9 mouse cellular contexts compared by ENCODE assay signal in the genomic region with DNA sequence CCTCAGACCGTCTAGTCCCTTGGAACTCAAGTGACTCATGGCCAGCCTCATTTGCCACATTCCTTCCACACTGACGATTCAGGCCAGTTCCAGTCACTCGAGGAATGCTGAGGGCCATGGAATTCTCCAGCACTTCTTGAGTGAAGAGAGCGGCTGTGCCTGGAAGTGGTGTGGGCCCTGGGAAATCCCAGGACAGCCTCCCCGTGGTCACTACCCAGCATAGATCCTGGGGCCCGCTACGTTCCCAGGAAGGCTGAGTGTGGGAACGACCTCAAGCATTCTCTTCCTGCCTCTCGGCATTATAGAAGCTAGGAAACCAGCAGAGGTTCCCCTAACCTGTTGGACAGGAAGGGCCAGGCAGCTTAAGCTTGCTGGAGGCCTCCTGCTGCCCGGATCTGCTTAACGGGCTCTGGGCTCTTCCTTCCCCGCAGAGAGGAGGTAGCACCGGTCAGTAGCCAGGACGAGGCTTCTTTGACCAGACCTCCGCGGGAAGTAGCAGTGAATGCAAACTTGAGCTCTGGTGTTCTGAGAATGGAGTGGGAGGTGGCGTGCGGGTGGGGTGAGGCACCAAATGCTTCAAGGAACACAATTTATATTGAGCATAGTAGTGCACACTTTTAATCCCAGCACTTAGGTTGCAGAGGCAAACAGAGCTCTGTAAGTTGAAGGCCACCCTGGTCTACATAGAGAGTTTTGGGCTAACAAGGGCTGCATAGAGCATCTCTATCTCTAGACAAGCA.
DNase-seq lines count a peak whose midpoint lies in the region; ATAC-seq and TF ChIP-seq lines count a peak whose summit lies in the region.
"Had no signal": no experiment of that assay in that cellular context is flagged by ENCODE, and none has a peak within 500 bp of the region (broad histone marks: within the 10 kb centered on the region; RNA-seq: fewer than 3 reads in every experiment).

No protein-coding gene starts in this region.

- H3K4me2 ChIP-seq in heart, embryonic 13.5 days = peak overlapping the region; percentile 61
- 0 out of 2 replicates have a peak overlapping the region, but pooled peaks have one; percentile 14 for H3K4me2 ChIP-seq in limb, embryonic 13.5 days (replicated peaks)

- H3K4me3 ChIP-seq in E14TG2a.4 (replicated peaks; ENCODE audit: low read length) = peak overlapping the region; percentile 41
- H3K4me3 ChIP-seq in heart, embryonic 13.5 days = peak overlapping the region; percentile 21; the same call in 1 of the 2 replicates
- H3K4me3 ChIP-seq in limb, embryonic 13.5 days = no peak overlapping the region
- H3K4me3 ChIP-seq: megakaryocyte, embryonic 14.5 days had no signal

- peaks cover 16% of the 10 kb centered on the region for H3K9me3 ChIP-seq in E14TG2a.4 (ENCODE audit: low read length)
- H3K9me3 ChIP-seq in heart, embryonic 13.5 days = peaks cover 8% of the 10 kb centered on the region; the same call in 1 of the 2 replicates
- H3K9me3 ChIP-seq in limb, embryonic 13.5 days = no peaks in the 10 kb centered on the region

- H3K9ac ChIP-seq in heart, embryonic 13.5 days = peak overlapping the region; percentile 69
- no peak overlapping the region for H3K9ac ChIP-seq in limb, embryonic 13.5 days

- H3K36me3 ChIP-seq in E14TG2a.4 (ENCODE audit: insufficient read depth, low read length) = no peaks in the 10 kb centered on the region
- H3K36me3 ChIP-seq in heart, embryonic 13.5 days = no peaks in the 10 kb centered on the region
- H3K36me3 ChIP-seq in limb, embryonic 13.5 days = no peaks in the 10 kb centered on the region

- peaks cover 24% of the 10 kb centered on the region for H3K4me1 ChIP-seq in E14TG2a.4 (replicated peaks; ENCODE audit: low read depth, low read length)
- peaks cover 14% of the 10 kb centered on the region for H3K4me1 ChIP-seq in heart, embryonic 13.5 days
- H3K4me1 ChIP-seq in limb, embryonic 13.5 days = peaks cover 8% of the 10 kb centered on the region; the same call in 1 of the 2 replicates

- WGBS in heart, embryonic 13.5 days = 8% methylated on average over 18 of the region's 18 CpGs
- WGBS in limb, embryonic 13.5 days = 17% methylated on average over 18 of the region's 18 CpGs

- H3K27ac ChIP-seq in heart, embryonic 13.5 days (replicated peaks) = peak overlapping the region; percentile 69
- no peak overlapping the region; the same call in 1 of the 2 replicates for H3K27ac ChIP-seq in limb, embryonic 13.5 days

- TF ChIP-seq CTCF in E14TG2a.4 (conservative IDR thresholded peaks at IDR 0.05; ENCODE audit: low read length) = no peak

- peaks cover 22% of the 10 kb centered on the region for H3K27me3 ChIP-seq in E14TG2a.4 (ENCODE audit: insufficient read depth, low read length)
- no peaks in the 10 kb centered on the region for H3K27me3 ChIP-seq in heart, embryonic 13.5 days (replicated peaks)
- H3K27me3 ChIP-seq in limb, embryonic 13.5 days = no peaks in the 10 kb centered on the region

- DNase-seq in adrenal gland, postnatal 10 days = peak; percentile 13
- no peak for DNase-seq in adrenal gland, postnatal 4 days (ENCODE audit: low spot score in 2 of 2)
- DNase-seq in retina, embryonic 14.5 days (ENCODE audit: low spot score) = peak; percentile 20
- no peak for DNase-seq in thymus, postnatal 25 days
- DNase-seq in thymus, postnatal 10 days (ENCODE audit: low spot score in 2 of 2) = no peak

- no peak for ATAC-seq in heart, embryonic 13.5 days (ENCODE audit: extremely low read depth, insufficient number of reproducible peaks, low FRiP score, low TSS enrichment)
- ATAC-seq in limb, embryonic 13.5 days (ENCODE audit: low FRiP score, low read depth) = no peak

Comparison
In these comparisons a context has a peak if more than half of its experiments do, and no peak if none do; other contexts are left out.
1. DNase-seq: peak in adrenal gland, postnatal 10 days (single experiment) and retina, embryonic 14.5 days (single experiment); none in adrenal gland, postnatal 4 days (0 of 2), thymus, postnatal 25 days (single experiment) and thymus, postnatal 10 days (0 of 2).